ENCODE assay signal across 9 mouse cellular contexts in the genomic region with DNA sequence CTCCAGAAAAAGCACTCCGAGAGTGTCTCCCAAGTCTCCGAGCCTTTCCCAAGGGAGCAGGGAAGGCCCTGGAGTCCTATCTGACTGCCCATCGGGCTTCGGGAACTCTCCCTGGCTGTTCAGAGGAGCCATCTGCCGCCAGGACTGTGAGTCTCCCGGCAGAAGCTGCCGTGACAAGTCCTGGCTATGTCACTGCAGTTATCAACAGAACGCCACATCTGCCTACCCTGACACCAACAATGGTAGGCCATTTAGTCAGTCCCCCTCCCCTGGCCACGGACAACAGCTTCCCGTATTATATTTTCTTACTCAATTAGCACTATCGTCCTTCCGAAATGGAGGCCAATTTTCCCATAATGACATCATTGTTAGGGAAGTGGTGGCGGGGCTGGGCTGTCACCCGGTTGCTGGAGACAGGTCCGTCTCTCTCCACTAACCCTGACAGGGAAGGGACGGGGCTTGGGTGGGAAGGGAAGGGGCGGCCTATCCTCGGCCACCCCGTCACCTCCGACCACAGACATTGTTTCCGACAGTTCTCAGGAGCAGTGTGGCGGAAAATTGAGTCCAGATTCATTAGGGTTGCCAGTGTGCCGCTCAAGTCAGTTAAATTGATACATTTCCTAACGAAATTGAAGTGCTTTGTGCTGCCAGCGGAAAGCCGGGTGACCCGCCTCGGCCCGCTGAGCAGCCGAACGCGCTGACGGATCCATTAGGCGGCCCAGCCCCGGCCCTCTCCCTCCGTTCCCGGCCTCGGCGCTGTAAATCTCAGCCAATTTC. TPM values are rescaled to one million over a fixed set of nuclear protein-coding genes. Genes with fewer than 3 reads are reported as not detected.
A peak's percentile ranks its signal among the peaks of the same experiment; 100 is the strongest.
DNase-seq lines count a peak whose midpoint lies in the region; ATAC-seq and TF ChIP-seq lines count a peak whose summit lies in the region.
"Had no signal": no experiment of that assay in that cellular context is flagged by ENCODE, and none has a peak within 500 bp of the region (broad histone marks: within the 10 kb centered on the region; RNA-seq: fewer than 3 reads in every experiment).

No protein-coding gene starts in this region.

- WGBS in lung, postnatal 0 days: 7% methylated on average over 39 of the region's 39 CpGs
- 6% methylated on average over 39 of the region's 39 CpGs for WGBS in lung, adult 2 months
- WGBS in forebrain, embryonic 12.5 days: 2% methylated on average over 39 of the region's 39 CpGs
- 5% methylated on average over 39 of the region's 39 CpGs for WGBS in intestine, embryonic 14.5 days

- peaks cover 53% of the 10 kb centered on the region for H3K27me3 ChIP-seq in lung, postnatal 0 days (replicated peaks; ENCODE audit: insufficient read depth, low read length)
- peaks cover 81% of the 10 kb centered on the region for H3K27me3 ChIP-seq in forebrain, embryonic 12.5 days
- peaks cover 72% of the 10 kb centered on the region for H3K27me3 ChIP-seq in intestine, embryonic 14.5 days (replicated peaks; ENCODE audit: control insufficient read depth, insufficient read depth, low read length)

- no peaks in the 10 kb centered on the region for H3K4me1 ChIP-seq in lung, postnatal 0 days (ENCODE audit: insufficient read depth, low read depth, low read length)
- no peaks in the 10 kb centered on the region for H3K4me1 ChIP-seq in lung, adult 2 months (ENCODE audit: control insufficient read depth, insufficient read depth, low read length)
- peaks cover 37% of the 10 kb centered on the region for H3K4me1 ChIP-seq in forebrain, embryonic 12.5 days
- no peaks in the 10 kb centered on the region for H3K4me1 ChIP-seq in intestine, embryonic 14.5 days (replicated peaks; ENCODE audit: control insufficient read depth, insufficient read depth, low read length)

- ATAC-seq in lung, postnatal 0 days: no peak
- peak; percentile 73 for ATAC-seq in forebrain, embryonic 12.5 days (ENCODE audit: low FRiP score)
- ATAC-seq in intestine, embryonic 14.5 days (replicated peaks; ENCODE audit: low FRiP score, low TSS enrichment, low read depth): no peak
- ATAC-seq: Patski had no signal

- H3K9ac ChIP-seq in lung, postnatal 0 days (replicated peaks; ENCODE audit: low read depth): no peak overlapping the region
- 0 out of 2 replicates have a peak overlapping the region, but pooled peaks have one; percentile 29 for H3K9ac ChIP-seq in forebrain, embryonic 12.5 days
- no peak overlapping the region for H3K9ac ChIP-seq in intestine, embryonic 14.5 days (ENCODE audit: low read length)

- no peak overlapping the region for H3K27ac ChIP-seq in lung, postnatal 0 days (ENCODE audit: low read length)
- H3K27ac ChIP-seq in forebrain, embryonic 12.5 days: peak overlapping the region; percentile 72
- no peak overlapping the region for H3K27ac ChIP-seq in intestine, embryonic 14.5 days (ENCODE audit: low read depth)

- TF ChIP-seq POLR2A in lung, adult 2 months (IDR thresholded peaks at IDR 0.05; ENCODE audit: borderline replicate concordance, extremely low read depth, low read depth, low read length): no peak

- H3K4me2 ChIP-seq in lung, postnatal 0 days (replicated peaks; ENCODE audit: low read depth, low read length): 0 out of 2 replicates have a peak overlapping the region, but pooled peaks have one; percentile 14
- peak overlapping the region; percentile 44 for H3K4me2 ChIP-seq in forebrain, embryonic 12.5 days
- peak overlapping the region; percentile 13; the same call in 1 of the 2 replicates for H3K4me2 ChIP-seq in intestine, embryonic 14.5 days (ENCODE audit: low read length)

- H3K36me3 ChIP-seq in lung, postnatal 0 days (ENCODE audit: insufficient read depth, low read length): no peaks in the 10 kb centered on the region
- no peaks in the 10 kb centered on the region for H3K36me3 ChIP-seq in forebrain, embryonic 12.5 days (replicated peaks)
- no peaks in the 10 kb centered on the region for H3K36me3 ChIP-seq in intestine, embryonic 14.5 days (ENCODE audit: control insufficient read depth, insufficient read depth, low read length)

- H3K9me3 ChIP-seq in lung, postnatal 0 days (ENCODE audit: low read length): no peaks in the 10 kb centered on the region
- H3K9me3 ChIP-seq in forebrain, embryonic 12.5 days: peaks cover 7% of the 10 kb centered on the region; the same call in 1 of the 2 replicates
- 0 out of 2 replicates have a peak, but pooled peaks cover 4% of the 10 kb centered on the region for H3K9me3 ChIP-seq in intestine, embryonic 14.5 days (ENCODE audit: control insufficient read depth, low read length)

- TF ChIP-seq CTCF in lung, postnatal 0 days (IDR thresholded peaks at IDR 0.05): no peak
- no peak for TF ChIP-seq CTCF in lung, adult 2 months (IDR thresholded peaks at IDR 0.05; ENCODE audit: insufficient read depth, low read length)

- no peak for DNase-seq in lung, postnatal 0 days (ENCODE audit: low spot score)
- DNase-seq in lung, adult 2 months: no peak
- peak; percentile 65 for DNase-seq in intestine, embryonic 14.5 days (ENCODE audit: low spot score)
- DNase-seq in retina, postnatal 1 day: peak; percentile 93
- DNase-seq in T-cell, adult 2 months (ENCODE audit: low spot score): no peak
- no peak for DNase-seq in left cerebral cortex, adult 11 months (ENCODE audit: low spot score)
- no peak for DNase-seq in adrenal gland, postnatal 10 days

- no peak for TF ChIP-seq EP300 in lung, postnatal 0 days (IDR thresholded peaks at IDR 0.05)

- no peak overlapping the region for H3K4me3 ChIP-seq in lung, postnatal 0 days (ENCODE audit: low read depth, low read length)
- no peak overlapping the region for H3K4me3 ChIP-seq in lung, adult 2 months (replicated peaks; ENCODE audit: extremely low read depth, low read depth, low read length)
- peak overlapping the region; percentile 7 for H3K4me3 ChIP-seq in forebrain, embryonic 12.5 days (replicated peaks)
- H3K4me3 ChIP-seq in intestine, embryonic 14.5 days (ENCODE audit: low read depth, low read length): no peak overlapping the region

RNA-seq across cellular contexts. Expression of a gene that starts 41.9 kb away (rescaled TPM):
- polyA plus RNA-seq in lung, postnatal 0 days (2015; fragmentation: Nextera tagmentation; extraction: Ambion mirVana): not detected in 2 replicates
- not detected in 2 replicates for polyA plus RNA-seq in lung, adult 2 months (2012; rRNA removed)
- 32.5 and 37.0 TPM in 2 replicates for polyA plus RNA-seq in forebrain, embryonic 12.5 days (2016; fragmentation: Nextera tagmentation; extraction: Ambion mirVana)
- not detected in 2 replicates for polyA plus RNA-seq in intestine, embryonic 14.5 days (2014; fragmentation: Nextera tagmentation; extraction: Ambion mirVana)
- not detected for total RNA-seq in adrenal gland, postnatal 10 days (2021)
- polyA plus RNA-seq: Patski had no signal

Comparison
In these comparisons a context has a peak if more than half of its experiments do, and no peak if none do; other contexts are left out.
1. DNase-seq: peak in intestine, embryonic 14.5 days (single experiment) and retina, postnatal 1 day (single experiment); none in lung, postnatal 0 days (single experiment), lung, adult 2 months (single experiment), T-cell, adult 2 months (single experiment), left cerebral cortex, adult 11 months (single experiment) and adrenal gland, postnatal 10 days (single experiment).
2. RNA of a gene that starts 41.9 kb away (polyA plus RNA-seq): 32.5 to 37.0 TPM in forebrain, embryonic 12.5 days; not detected in intestine, embryonic 14.5 days, not detected in lung, postnatal 0 days and not detected in lung, adult 2 months; every median in the first group is over 10 times any median in the second.
3. Peak in every context shown above with its lines, with median percentiles within 50 percentile points of each other: H3K4me2 ChIP-seq.